Mouse (Mus musculus) brain, embryonic 18.5 days (tissue): ENCODE data around the gene Cdc42ep4.
A peak's percentile ranks its signal among the peaks of the same experiment; 100 is the strongest.

Experiments used
- DNase-seq: peaks from one replicate; pipeline ENCODE4 v3.0.0-alpha.2; 2012; ENCODE audit warnings: low read depth, low spot score

The Cdc42ep4 gene

GRCm38 (mm10) chr11:113751484-113752084 is at the start of gene Cdc42ep4:
Gene Cdc42ep4 (minus strand): TSS chr11:113751881.
- DNase-seq: peak; percentile 90

GRCm38 (mm10) chr11:113800026-113800425 is 48.3 kb upstream of the Cdc42ep4 start:
- no peak for DNase-seq

GRCm38 (mm10) chr11:113799041-113799447 is 47.4 kb upstream of the Cdc42ep4 start:
- no peak for DNase-seq

- no peak for DNase-seq
Measured at GRCm38 (mm10) chr11:113798011-113798410, 46.3 kb upstream of the Cdc42ep4 start.

GRCm38 (mm10) chr11:113797014-113797983 is 45.6 kb upstream of the Cdc42ep4 start:
- DNase-seq: no peak

- no peak for DNase-seq
Measured at GRCm38 (mm10) chr11:113795846-113796245, 44.2 kb upstream of the Cdc42ep4 start.

- DNase-seq: no peak
Measured at GRCm38 (mm10) chr11:113791357-113792215, 39.9 kb upstream of the Cdc42ep4 start.

GRCm38 (mm10) chr11:113789101-113789500 is 37.4 kb upstream of the Cdc42ep4 start:
- no peak for DNase-seq

GRCm38 (mm10) chr11:113788183-113788789 is 36.6 kb upstream of the Cdc42ep4 start:
- no peak for DNase-seq

- DNase-seq: no peak
Measured at GRCm38 (mm10) chr11:113787432-113788182, 35.9 kb upstream of the Cdc42ep4 start.

- DNase-seq: no peak
Measured at GRCm38 (mm10) chr11:113787009-113787408, 35.3 kb upstream of the Cdc42ep4 start.

- no peak for DNase-seq
Measured at GRCm38 (mm10) chr11:113786395-113786794, 34.7 kb upstream of the Cdc42ep4 start.

- DNase-seq: peak; percentile 76
Measured at GRCm38 (mm10) chr11:113785406-113786171, 33.9 kb upstream of the Cdc42ep4 start.

GRCm38 (mm10) chr11:113784656-113785396 is 33.1 kb upstream of the Cdc42ep4 start:
- DNase-seq: no peak

- DNase-seq: no peak
Measured at GRCm38 (mm10) chr11:113782496-113782895, 30.8 kb upstream of the Cdc42ep4 start.

- DNase-seq: no peak
Measured at GRCm38 (mm10) chr11:113782006-113782405, 30.3 kb upstream of the Cdc42ep4 start.

GRCm38 (mm10) chr11:113779680-113780041 is 28.0 kb upstream of the Cdc42ep4 start:
- DNase-seq: no peak

GRCm38 (mm10) chr11:113778733-113779679 is 27.3 kb upstream of the Cdc42ep4 start:
- DNase-seq: no peak
